Mouse (Mus musculus) CH12.LX (cell line): Measurements from ENCODE around the gene Spef2.

Source experiments
- ETS1 ChIP-seq: conservative IDR thresholded peaks from 2 replicates; pipeline ENCODE4 v1.6.1; 2012; ENCODE audit warnings: low read depth, mild to moderate bottlenecking, inconsistent platforms, low read length, improper control_type of control experiment, moderate library complexity
- POLR2A ChIP-seq: IDR thresholded peaks from 2 replicates; pipeline ENCODE4 v1.6.1; 2011; ENCODE audit warnings: low read depth, mild to moderate bottlenecking, improper control_type of control experiment, low read length

DNA sequence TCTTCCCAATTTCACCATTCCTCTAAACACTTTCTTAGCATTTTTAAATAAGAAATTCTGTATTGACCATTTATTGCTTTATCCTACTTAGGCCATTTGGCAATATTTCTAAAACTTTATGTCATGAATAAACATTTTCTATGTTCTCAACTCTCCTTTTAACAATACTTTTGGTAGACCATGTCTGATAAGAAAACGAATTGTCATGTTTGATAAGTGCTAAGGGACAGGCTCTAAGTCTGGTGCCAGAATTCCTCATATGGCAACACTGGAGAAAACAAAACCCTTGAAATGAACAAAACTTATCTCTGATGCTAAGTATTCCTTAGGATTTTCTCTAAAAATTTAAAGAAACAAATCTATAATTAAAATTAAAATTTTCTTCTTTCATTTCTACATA lies 58.2 kb downstream of the Spef2 start:
- TF ChIP-seq ETS1 (no peak), POLR2A (no peak)
